Mouse (Mus musculus) erythroblast, embryonic 14.5 days (primary cell): ENCODE results near the gene Gm10553.
"Not testable (repeated sequence)": the region's sequence is repeated elsewhere in the genome, so short reads cannot be mapped to it uniquely, and the experiment has no call there.

Source experiments
- GATA1 ChIP-seq: IDR thresholded peaks from 2 replicates; pipeline ENCODE4 v1.6.1; 2012; ENCODE audit warnings: low read length, inconsistent platforms, mixed read lengths
- TAL1 ChIP-seq: IDR thresholded peaks from 3 replicates; pipeline ENCODE4 v1.6.1; 2012; ENCODE audit warnings: low read length, inconsistent platforms, mixed read lengths

DNA sequence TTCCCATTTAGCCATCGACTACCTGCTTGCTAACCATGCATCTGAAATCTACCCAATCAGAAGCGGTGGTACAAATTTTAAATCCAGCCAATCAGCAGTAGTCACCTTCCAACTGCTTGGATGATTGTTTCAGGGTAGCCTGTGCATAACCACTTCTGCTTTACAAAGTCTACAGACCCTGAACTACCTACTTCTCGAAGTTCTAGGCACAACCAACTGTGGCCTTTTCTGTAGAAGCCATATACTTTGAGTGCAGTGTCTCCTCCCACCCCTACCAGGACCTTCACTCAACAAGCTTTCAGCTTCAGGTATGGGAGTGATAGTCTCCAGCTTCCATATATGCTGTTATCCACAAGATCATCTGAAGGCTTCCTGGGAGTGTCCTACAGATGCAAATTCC, 7.8 kb upstream of the Gm10553 start:
- TF ChIP-seq GATA1, TAL1: not testable (repeated sequence)
